Mouse (Mus musculus): ENCODE measurements around the gene Chrna1. TPM values are rescaled to one million over a fixed set of nuclear protein-coding genes. Genes with fewer than 3 reads are reported as not detected.

The Chrna1 gene
- total and polyA plus RNA-seq, 2 experiments = not detected

- no peak overlapping the region for H3K27ac ChIP-seq (replicated peaks; ENCODE audit: insufficient read depth, low read depth, low read length)
- H3K4me1 ChIP-seq (ENCODE audit: control insufficient read depth, insufficient read depth, low read length) = no peaks in the 10 kb centered on the region
- TF ChIP-seq POLR2A (IDR thresholded peaks at IDR 0.05; ENCODE audit: extremely low read depth, insufficient read depth, low read length) (no peak), CTCF (IDR thresholded peaks at IDR 0.05; ENCODE audit: low read depth, low read length) (no peak)
- no peak overlapping the region for H3K9ac ChIP-seq (ENCODE audit: low read depth, low read length)
- H3K36me3 ChIP-seq (ENCODE audit: control insufficient read depth, insufficient read depth, low read length) = no peaks in the 10 kb centered on the region
- H3K79me2 ChIP-seq (ENCODE audit: control insufficient read depth, insufficient read depth, low read length) = no peaks in the 10 kb centered on the region
- no peak overlapping the region for H3K4me3 ChIP-seq (ENCODE audit: insufficient read depth, low read depth, low read length)
- H3K27me3 ChIP-seq (ENCODE audit: control insufficient read depth, insufficient read depth, low read length) = no peaks in the 10 kb centered on the region
- WGBS = 77% methylated on average over 3 of the region's 3 CpGs
- DNase-seq (ENCODE audit: extremely low read depth, low read depth, low spot score) = no peak
These were observed 41.0 kb downstream of the Chrna1 start for GRCm38 (mm10) chr2:73539141-73539540.

- Histone ChIP-seq H3K4me3 (ENCODE audit: insufficient read depth, low read depth, low read length) (no peak overlapping the region), H3K79me2 (ENCODE audit: control insufficient read depth, insufficient read depth, low read length) (no peaks in the 10 kb centered on the region), H3K27ac (replicated peaks; ENCODE audit: insufficient read depth, low read depth, low read length) (no peak overlapping the region), H3K27me3 (ENCODE audit: control insufficient read depth, insufficient read depth, low read length) (no peaks in the 10 kb centered on the region), H3K9ac (ENCODE audit: low read depth, low read length) (no peak overlapping the region), H3K36me3 (ENCODE audit: control insufficient read depth, insufficient read depth, low read length) (no peaks in the 10 kb centered on the region), H3K4me1 (ENCODE audit: control insufficient read depth, insufficient read depth, low read length) (no peaks in the 10 kb centered on the region)
- TF ChIP-seq POLR2A (IDR thresholded peaks at IDR 0.05; ENCODE audit: extremely low read depth, insufficient read depth, low read length) (no peak), CTCF (IDR thresholded peaks at IDR 0.05; ENCODE audit: low read depth, low read length) (no peak)
- WGBS = 78% methylated on average over 13 of the region's 13 CpGs
- no peak for DNase-seq (ENCODE audit: extremely low read depth, low read depth, low spot score)
These were observed 41.5 kb downstream of the Chrna1 start for GRCm38 (mm10) chr2:73538590-73538989.

- Histone ChIP-seq H3K27ac (replicated peaks; ENCODE audit: insufficient read depth, low read depth, low read length) (no peak overlapping the region), H3K4me3 (ENCODE audit: insufficient read depth, low read depth, low read length) (no peak overlapping the region), H3K36me3 (ENCODE audit: control insufficient read depth, insufficient read depth, low read length) (no peaks in the 10 kb centered on the region), H3K79me2 (ENCODE audit: control insufficient read depth, insufficient read depth, low read length) (no peaks in the 10 kb centered on the region), H3K27me3 (ENCODE audit: control insufficient read depth, insufficient read depth, low read length) (no peaks in the 10 kb centered on the region), H3K9ac (ENCODE audit: low read depth, low read length) (no peak overlapping the region), H3K4me1 (ENCODE audit: control insufficient read depth, insufficient read depth, low read length) (no peaks in the 10 kb centered on the region)
- 75% methylated on average over 15 of the region's 15 CpGs for whole genome bisulfite sequencing
- DNase-seq (ENCODE audit: extremely low read depth, low read depth, low spot score) = no peak
- TF ChIP-seq CTCF (IDR thresholded peaks at IDR 0.05; ENCODE audit: low read depth, low read length) (no peak), POLR2A (IDR thresholded peaks at IDR 0.05; ENCODE audit: extremely low read depth, insufficient read depth, low read length) (no peak)
These were observed 43.9 kb downstream of the Chrna1 start for GRCm38 (mm10) chr2:73536091-73536783.

- 86% methylated on average over 10 of the region's 10 CpGs for WGBS
- no peak for TF ChIP-seq POLR2A (IDR thresholded peaks at IDR 0.05; ENCODE audit: extremely low read depth, insufficient read depth, low read length)
- TF ChIP-seq CTCF (IDR thresholded peaks at IDR 0.05; ENCODE audit: low read depth, low read length) = no peak
- Histone ChIP-seq H3K9ac (ENCODE audit: low read depth, low read length) (no peak overlapping the region), H3K79me2 (ENCODE audit: control insufficient read depth, insufficient read depth, low read length) (no peaks in the 10 kb centered on the region), H3K27me3 (ENCODE audit: control insufficient read depth, insufficient read depth, low read length) (no peaks in the 10 kb centered on the region; the same call in 1 of the 2 replicates), H3K4me1 (ENCODE audit: control insufficient read depth, insufficient read depth, low read length) (no peaks in the 10 kb centered on the region), H3K4me3 (ENCODE audit: insufficient read depth, low read depth, low read length) (no peak overlapping the region), H3K36me3 (ENCODE audit: control insufficient read depth, insufficient read depth, low read length) (no peaks in the 10 kb centered on the region), H3K27ac (replicated peaks; ENCODE audit: insufficient read depth, low read depth, low read length) (no peak overlapping the region)
- no peak for DNase-seq (ENCODE audit: extremely low read depth, low read depth, low spot score)
These were observed 45.4 kb downstream of the Chrna1 start for GRCm38 (mm10) chr2:73534720-73535119.

- Histone ChIP-seq H3K9ac (ENCODE audit: low read depth, low read length) (no peak overlapping the region), H3K36me3 (ENCODE audit: control insufficient read depth, insufficient read depth, low read length) (no peaks in the 10 kb centered on the region), H3K27me3 (ENCODE audit: control insufficient read depth, insufficient read depth, low read length) (peaks cover 6% of the 10 kb centered on the region; the same call in 1 of the 2 replicates), H3K4me1 (ENCODE audit: control insufficient read depth, insufficient read depth, low read length) (0 out of 2 replicates have a peak, but pooled peaks cover 2% of the 10 kb centered on the region), H3K27ac (replicated peaks; ENCODE audit: insufficient read depth, low read depth, low read length) (no peak overlapping the region), H3K79me2 (ENCODE audit: control insufficient read depth, insufficient read depth, low read length) (no peaks in the 10 kb centered on the region; the same call in 1 of the 2 replicates), H3K4me3 (ENCODE audit: insufficient read depth, low read depth, low read length) (no peak overlapping the region)
- TF ChIP-seq POLR2A (IDR thresholded peaks at IDR 0.05; ENCODE audit: extremely low read depth, insufficient read depth, low read length) (no peak), CTCF (IDR thresholded peaks at IDR 0.05; ENCODE audit: low read depth, low read length) (no peak)
- WGBS = 76% methylated on average over 5 of the region's 5 CpGs
- DNase-seq (ENCODE audit: extremely low read depth, low read depth, low spot score) = no peak
These were observed 49.7 kb downstream of the Chrna1 start for GRCm38 (mm10) chr2:73530487-73530886.

Measured in liver, adult 2 months (tissue).